Mouse (Mus musculus) stomach, postnatal 0 days (tissue): ENCODE results near the gene Efna1. TPM values are rescaled to one million over a fixed set of nuclear protein-coding genes. Genes with fewer than 3 reads are reported as not detected.

ENCODE experiments used
- ATAC-seq: fragments of 200-750 bp; cut with Nextera tagmentation; 2 replicates; pipeline ENCODE4 v1.8.0; 2017; ENCODE audit not compliant: low FRiP score, low TSS enrichment
- DNase-seq: peaks from one replicate; pipeline ENCODE4 v3.0.0-alpha.2; 2016; ENCODE audit warnings: low spot score
- H3K27ac ChIP-seq: fragments of 300-500 bp; sonication (generic); replicated peaks from 2 replicates; pipeline ENCODE4 v1.5.1; 2014; ENCODE audit warnings: mild to moderate bottlenecking, control low read depth
- H3K27me3 ChIP-seq: fragments of 300-500 bp; sonication (generic); 2 replicates; pipeline ENCODE4 v1.6.1; 2014; ENCODE audit warnings: low read length; ENCODE audit not compliant: control insufficient read depth, insufficient read depth
- H3K36me3 ChIP-seq: fragments of 300-500 bp; sonication (generic); 2 replicates; pipeline ENCODE4 v1.6.1; 2014; ENCODE audit warnings: low read length, mixed read lengths; ENCODE audit not compliant: control insufficient read depth, insufficient read depth
- H3K4me1 ChIP-seq: fragments of 300-500 bp; sonication (generic); replicated peaks from 2 replicates; pipeline ENCODE4 v1.6.1; 2014; ENCODE audit warnings: antibody characterized with exemption; ENCODE audit not compliant: control insufficient read depth, insufficient read depth
- H3K4me2 ChIP-seq: fragments of 300-500 bp; sonication (generic); replicated peaks from 2 replicates; pipeline ENCODE4 v1.6.1; 2014; ENCODE audit warnings: low read depth, mild to moderate bottlenecking, control low read depth, moderate library complexity
- H3K4me3 ChIP-seq: fragments of 300-500 bp; sonication (generic); 2 replicates; pipeline ENCODE4 v1.5.1; 2014; ENCODE audit warnings: low read depth, low read length, control low read depth
- H3K9ac ChIP-seq: fragments of 300-500 bp; sonication (generic); 2 replicates; pipeline ENCODE4 v1.6.1; 2014; ENCODE audit warnings: mild to moderate bottlenecking, low read length, control low read depth, mixed read lengths
- H3K9me3 ChIP-seq: fragments of 300-500 bp; sonication (generic); 2 replicates; pipeline ENCODE4 v1.6.1; 2016; ENCODE audit warnings: low read length; ENCODE audit not compliant: control insufficient read depth
- CTCF ChIP-seq: IDR thresholded peaks from 2 replicates; pipeline ENCODE4 v1.5.1; 2016; ENCODE audit warnings: antibody characterized with exemption, low read depth, mild to moderate bottlenecking, moderate library complexity
- EP300 ChIP-seq: optimal IDR thresholded peaks from 2 replicates; pipeline ENCODE3; 2016; ENCODE audit warnings: antibody characterized with exemption
- WGBS: fragments of 180-500 bp; shearing (Covaris S2); extraction: QIAGEN DNeasy Blood & Tissue Kit; methylation state at CpG from one replicate; pipeline ENCODE4 v1.1.7; 2014; 5-methylcytosine and 5-hydroxymethylcytosine counted together
- polyA plus RNA-seq: library from polyadenylated mRNA; unstranded; fragments of >200 nt; fragmentation: Nextera tagmentation; extraction: Ambion mirVana; gene quantifications from 2 replicates; pipeline ENCODE4 v1.2.1, GENCODE M21; 2015

Gene Efna1
- polyA plus RNA-seq, 1 experiment from 2014 or later: 36.6 TPM

- no peaks in the 10 kb centered on the region for H3K9me3 ChIP-seq
- no peak overlapping the region for H3K4me2 ChIP-seq
- DNase-seq: peak; percentile 80
- no peaks in the 10 kb centered on the region for H3K36me3 ChIP-seq
- H3K27me3 ChIP-seq: no peaks in the 10 kb centered on the region
- TF ChIP-seq EP300 (no peak), CTCF (peak; percentile 85)
- H3K4me3 ChIP-seq: no peak overlapping the region
- 20% methylated on average over 7 of the region's 7 CpGs for WGBS
- peak overlapping the region; percentile 63; the same call in 1 of the 2 replicates for H3K27ac ChIP-seq
- no peak overlapping the region for H3K9ac ChIP-seq
- ATAC-seq: peak; percentile 45
- peaks cover 5% of the 10 kb centered on the region for H3K4me1 ChIP-seq
These were observed 30.4 kb downstream of the Efna1 start for GRCm38 (mm10) chr3:89250435-89251040.

GRCm38 (mm10) chr3:89247466-89247865 lies 33.5 kb downstream of the Efna1 start:
- H3K27ac ChIP-seq: no peak overlapping the region
- no peak for TF ChIP-seq EP300
- TF ChIP-seq CTCF: no peak
- H3K4me2 ChIP-seq: peak overlapping the region; percentile 90; the same call in 1 of the 2 replicates
- ATAC-seq (no peak), DNase-seq (no peak)
- no peaks in the 10 kb centered on the region for H3K9me3 ChIP-seq
- peaks cover 8% of the 10 kb centered on the region for H3K4me1 ChIP-seq
- no peaks in the 10 kb centered on the region for H3K27me3 ChIP-seq
- 84% methylated on average over 4 of the region's 4 CpGs for WGBS
- H3K36me3 ChIP-seq: no peaks in the 10 kb centered on the region
- H3K4me3 ChIP-seq: no peak overlapping the region
- no peak overlapping the region for H3K9ac ChIP-seq

- TF ChIP-seq EP300: no peak
- peak; percentile 99 for TF ChIP-seq CTCF
- Histone ChIP-seq H3K9me3 (no peaks in the 10 kb centered on the region), H3K4me2 (peak within 1 kb of the TSS; percentile 90), H3K9ac (peak within 1 kb of the TSS; percentile 65), H3K36me3 (no peaks in the 10 kb centered on the region), H3K27ac (peak within 1 kb of the TSS; percentile 67), H3K4me3 (peak within 1 kb of the TSS; percentile 58), H3K27me3 (no peaks in the 10 kb centered on the region), H3K4me1 (peaks cover 6% of the 10 kb centered on the region)
- DNase-seq: peak; percentile 88
- peak; percentile 62 for ATAC-seq
- under 1% methylated on average over 42 of the region's 42 CpGs for WGBS
These were observed 34.5 kb downstream of the Efna1 start, which contains the start of gene Trim46 for GRCm38 (mm10) chr3:89246261-89247100. Gene Trim46, minus strand, starts transcription at chr3:89246309.

- 4% methylated on average over 20 of the region's 20 CpGs for WGBS
- H3K27me3 ChIP-seq: no peaks in the 10 kb centered on the region
- peak within 1 kb of the TSS; percentile 65 for H3K9ac ChIP-seq
- peak within 1 kb of the TSS; percentile 67 for H3K27ac ChIP-seq
- ATAC-seq (0 out of 2 replicates have a peak, but pooled peaks have one; percentile 4), DNase-seq (peak; percentile 52)
- TF ChIP-seq EP300 (no peak), CTCF (no peak)
- H3K4me1 ChIP-seq: peaks cover 4% of the 10 kb centered on the region; the same call in 1 of the 2 replicates
- H3K36me3 ChIP-seq: no peaks in the 10 kb centered on the region
- H3K4me2 ChIP-seq: peak within 1 kb of the TSS; percentile 90
- peak within 1 kb of the TSS; percentile 58 for H3K4me3 ChIP-seq
- H3K9me3 ChIP-seq: no peaks in the 10 kb centered on the region
These were observed 35.2 kb downstream of the Efna1 start, which contains the start of gene Krtcap2 for GRCm38 (mm10) chr3:89245688-89246171. Gene Krtcap2, plus strand, starts transcription at chr3:89245966.

GRCm38 (mm10) chr3:89244982-89245687 lies 35.8 kb downstream of the Efna1 start:
- H3K36me3 ChIP-seq: no peaks in the 10 kb centered on the region
- peak overlapping the region; percentile 58 for H3K4me3 ChIP-seq
- DNase-seq (peak; percentile 51), ATAC-seq (no peak)
- H3K4me2 ChIP-seq: peak overlapping the region; percentile 90
- peak overlapping the region; percentile 41; the same call in 1 of the 2 replicates for H3K9ac ChIP-seq
- TF ChIP-seq EP300 (no peak), CTCF (no peak)
- H3K27ac ChIP-seq: no peak overlapping the region
- H3K4me1 ChIP-seq: peaks cover 4% of the 10 kb centered on the region; the same call in 1 of the 2 replicates
- 2% methylated on average over 14 of the region's 26 CpGs for WGBS
- no peaks in the 10 kb centered on the region for H3K9me3 ChIP-seq
- no peaks in the 10 kb centered on the region for H3K27me3 ChIP-seq
